Mouse (Mus musculus): ENCODE measurements at regions not wholly inside any gene's neighbourhood (a gene's known extent, or its start where the extent isn't known, plus 50 kb on each side); places are given as distances from the start of the nearest gene placed in this dataset.
A peak's percentile ranks its signal among the peaks of the same experiment; 100 is the strongest.

DNA sequence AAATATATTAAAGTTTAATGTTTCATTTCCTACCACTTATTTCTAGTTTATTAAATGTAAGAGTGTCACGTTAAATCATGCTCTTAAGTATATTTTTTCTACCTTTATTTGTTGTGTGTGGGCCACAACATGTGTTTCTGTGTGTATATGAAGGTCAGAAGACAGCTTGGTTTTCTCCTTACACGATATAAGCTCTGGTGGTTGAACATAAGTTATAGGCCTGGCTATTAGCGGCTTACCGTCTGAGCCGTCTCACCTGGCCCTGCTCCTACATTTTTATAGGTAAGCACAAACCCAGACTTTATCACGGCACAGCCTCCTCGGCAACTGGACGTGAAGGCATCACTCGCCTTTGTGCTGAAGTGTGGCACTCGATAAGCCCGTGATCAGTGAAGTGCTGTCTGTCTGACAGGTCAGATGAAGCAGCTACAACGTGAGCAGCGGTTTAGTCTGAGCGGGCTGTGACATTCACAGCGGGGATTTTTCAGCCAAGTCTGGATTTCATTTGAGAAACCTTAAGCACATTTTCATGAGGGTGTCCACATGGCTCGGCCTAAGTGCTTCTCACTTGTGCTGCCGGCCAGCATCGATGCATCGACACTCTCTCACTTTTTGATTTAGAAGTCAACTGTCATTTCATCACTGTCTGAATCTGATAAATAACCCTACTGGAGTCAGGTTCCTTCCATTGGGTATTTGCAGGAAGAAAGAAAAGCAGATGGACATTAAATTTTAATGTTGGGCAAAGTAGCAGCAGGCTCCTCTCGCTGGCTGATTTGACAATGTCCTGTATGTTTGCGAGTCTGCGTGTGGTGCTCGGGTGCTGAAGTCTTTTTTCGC, 950.0 kb downstream of the Adgrl3 start:
- WGBS = 32% methylated on average over 24 of the region's 24 CpGs
- Histone ChIP-seq H3K4me2 (replicated peaks; ENCODE audit: low read depth, low read length, severe bottlenecking) (peak overlapping the region; percentile 25), H3K27me3 (ENCODE audit: control insufficient read depth, insufficient read depth, low read length) (no peaks in the 10 kb centered on the region), H3K36me3 (ENCODE audit: control insufficient read depth, insufficient read depth, low read length) (no peaks in the 10 kb centered on the region), H3K4me3 (replicated peaks; ENCODE audit: low read length) (no peak overlapping the region), H3K27ac (replicated peaks; ENCODE audit: low read depth, low read length) (no peak overlapping the region), H3K9ac (ENCODE audit: low read depth, low read length, severe bottlenecking) (no peak overlapping the region), H3K9me3 (ENCODE audit: control insufficient read depth, low read length) (no peaks in the 10 kb centered on the region), H3K4me1 (ENCODE audit: control insufficient read depth, insufficient read depth, low read length) (peaks cover 7% of the 10 kb centered on the region; the same call in 1 of the 2 replicates)
- DNase-seq (ENCODE audit: low spot score) (no peak), ATAC-seq (ENCODE audit: low FRiP score, low read depth) (no peak)
- no peak for TF ChIP-seq POLR2A (IDR thresholded peaks at IDR 0.05; ENCODE audit: borderline replicate concordance, extremely low read depth, insufficient read depth, insufficient read length)

DNA sequence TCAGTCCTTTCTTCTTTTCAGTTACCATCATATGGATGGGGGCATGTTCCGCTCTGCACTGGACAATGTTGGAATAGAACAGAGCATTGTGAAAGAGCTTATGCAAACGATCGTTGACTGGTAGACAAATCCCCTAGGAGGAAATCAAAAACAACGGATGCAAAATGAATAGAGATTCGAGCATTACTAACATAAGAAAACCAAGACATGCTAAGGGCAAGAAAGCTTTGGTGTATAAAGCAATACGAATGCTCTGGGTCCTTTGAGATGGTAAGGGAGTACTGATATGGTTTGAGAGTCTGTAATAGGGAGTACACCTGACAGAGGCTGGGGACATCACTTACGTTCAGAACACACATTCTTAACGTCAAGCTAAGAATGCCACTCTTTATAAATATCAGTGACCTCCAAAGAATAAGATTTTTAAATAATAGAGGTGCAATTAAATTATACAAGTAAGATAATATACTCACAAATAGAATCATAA, 950.6 kb downstream of the Adgrl3 start:
- no peak overlapping the region for H3K27ac ChIP-seq (replicated peaks; ENCODE audit: low read depth, low read length)
- H3K9ac ChIP-seq (ENCODE audit: low read depth, low read length, severe bottlenecking) = no peak overlapping the region
- H3K36me3 ChIP-seq (ENCODE audit: control insufficient read depth, insufficient read depth, low read length) = no peaks in the 10 kb centered on the region
- 78% methylated on average over 8 of the region's 8 CpGs for WGBS
- no peak overlapping the region for H3K4me3 ChIP-seq (replicated peaks; ENCODE audit: low read length)
- H3K9me3 ChIP-seq (ENCODE audit: control insufficient read depth, low read length) = no peaks in the 10 kb centered on the region
- H3K4me1 ChIP-seq (ENCODE audit: control insufficient read depth, insufficient read depth, low read length) = peaks cover 7% of the 10 kb centered on the region; the same call in 1 of the 2 replicates
- 0 out of 2 replicates have a peak overlapping the region, but pooled peaks have one; percentile 25 for H3K4me2 ChIP-seq (replicated peaks; ENCODE audit: low read depth, low read length, severe bottlenecking)
- DNase-seq (ENCODE audit: low spot score) (no peak), ATAC-seq (ENCODE audit: low FRiP score, low read depth) (no peak)
- no peak for TF ChIP-seq POLR2A (IDR thresholded peaks at IDR 0.05; ENCODE audit: borderline replicate concordance, extremely low read depth, insufficient read depth, insufficient read length)
- no peaks in the 10 kb centered on the region for H3K27me3 ChIP-seq (ENCODE audit: control insufficient read depth, insufficient read depth, low read length)

DNA sequence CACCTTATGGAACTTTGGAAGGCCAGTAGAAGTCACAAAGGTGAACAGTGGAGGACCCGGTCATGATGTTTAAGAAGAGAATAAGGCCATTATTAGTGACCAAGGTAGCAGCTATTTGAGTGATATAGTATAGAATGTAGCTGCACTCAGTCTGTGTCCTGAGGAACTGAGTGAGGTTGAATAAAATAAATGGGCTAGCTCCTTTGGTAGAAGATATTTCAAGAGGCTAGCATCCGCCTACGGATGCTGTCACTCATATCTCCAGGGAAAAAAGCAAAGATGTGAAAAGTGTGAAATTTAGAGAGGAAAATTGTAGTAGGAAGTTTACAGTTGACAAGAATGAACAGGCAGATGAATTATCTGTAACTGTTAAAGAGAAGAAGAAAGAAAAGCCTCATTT, 956.6 kb downstream of the Adgrl3 start:
- Histone ChIP-seq H3K4me2 (replicated peaks; ENCODE audit: low read depth, low read length, severe bottlenecking) (no peak overlapping the region), H3K36me3 (ENCODE audit: control insufficient read depth, insufficient read depth, low read length) (no peaks in the 10 kb centered on the region), H3K27ac (replicated peaks; ENCODE audit: low read depth, low read length) (no peak overlapping the region), H3K4me3 (replicated peaks; ENCODE audit: low read length) (no peak overlapping the region), H3K9ac (ENCODE audit: low read depth, low read length, severe bottlenecking) (no peak overlapping the region), H3K27me3 (ENCODE audit: control insufficient read depth, insufficient read depth, low read length) (no peaks in the 10 kb centered on the region), H3K9me3 (ENCODE audit: control insufficient read depth, low read length) (no peaks in the 10 kb centered on the region), H3K4me1 (ENCODE audit: control insufficient read depth, insufficient read depth, low read length) (no peaks in the 10 kb centered on the region)
- no peak for ATAC-seq (ENCODE audit: low FRiP score, low read depth)
- WGBS = 90% methylated on average over 3 of the region's 3 CpGs
- TF ChIP-seq POLR2A (IDR thresholded peaks at IDR 0.05; ENCODE audit: borderline replicate concordance, extremely low read depth, insufficient read depth, insufficient read length) = no peak
- no peak for DNase-seq (ENCODE audit: low spot score)

DNA sequence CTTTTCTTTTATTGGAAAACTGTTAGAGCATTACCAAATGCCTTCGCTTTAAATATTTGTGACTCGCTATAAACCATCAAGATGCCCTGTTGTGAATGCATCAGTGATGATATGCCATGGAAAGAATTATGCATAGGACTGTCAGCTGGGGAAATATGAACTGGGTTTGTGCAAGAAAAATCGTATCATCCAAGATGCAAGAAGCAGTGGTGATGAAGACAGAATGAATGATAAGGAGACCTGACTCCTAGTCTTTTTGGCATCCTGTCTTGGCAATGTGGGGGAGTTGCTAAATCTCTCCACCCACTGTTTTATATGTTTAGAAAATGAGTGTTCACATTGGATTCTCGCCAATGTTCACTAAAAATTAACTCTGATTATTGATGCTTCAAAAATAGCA, 963.4 kb downstream of the Adgrl3 start:
- Histone ChIP-seq H3K9me3 (ENCODE audit: control insufficient read depth, low read length) (no peaks in the 10 kb centered on the region), H3K4me3 (replicated peaks; ENCODE audit: low read length) (no peak overlapping the region), H3K27me3 (ENCODE audit: control insufficient read depth, insufficient read depth, low read length) (no peaks in the 10 kb centered on the region), H3K27ac (replicated peaks; ENCODE audit: low read depth, low read length) (no peak overlapping the region), H3K9ac (ENCODE audit: low read depth, low read length, severe bottlenecking) (no peak overlapping the region), H3K36me3 (ENCODE audit: control insufficient read depth, insufficient read depth, low read length) (no peaks in the 10 kb centered on the region), H3K4me1 (ENCODE audit: control insufficient read depth, insufficient read depth, low read length) (no peaks in the 10 kb centered on the region), H3K4me2 (replicated peaks; ENCODE audit: low read depth, low read length, severe bottlenecking) (no peak overlapping the region)
- ATAC-seq (ENCODE audit: low FRiP score, low read depth) (no peak), DNase-seq (ENCODE audit: low spot score) (no peak)
- TF ChIP-seq POLR2A (IDR thresholded peaks at IDR 0.05; ENCODE audit: borderline replicate concordance, extremely low read depth, insufficient read depth, insufficient read length) = no peak
- WGBS = 78% methylated on average over 4 of the region's 4 CpGs

DNA sequence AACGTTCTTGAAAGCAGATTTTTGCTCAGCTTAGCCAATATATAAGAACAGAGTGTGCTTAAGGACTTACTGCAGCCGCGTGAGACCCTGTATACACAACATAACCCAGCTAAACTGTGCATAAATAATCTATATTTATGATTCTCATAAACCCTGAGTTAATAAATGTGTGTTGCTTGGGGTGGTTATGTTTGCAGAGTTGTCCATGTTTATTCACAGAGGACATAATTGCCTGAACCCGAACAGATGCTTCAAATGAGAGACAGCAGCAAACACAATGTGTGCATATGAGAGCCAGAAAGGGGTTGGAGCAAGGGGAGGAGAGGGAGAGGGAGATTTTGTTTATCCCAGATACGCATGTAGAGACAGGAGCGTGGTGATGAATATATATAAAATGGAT, 968.1 kb downstream of the Adgrl3 start:
- Histone ChIP-seq H3K4me1 (ENCODE audit: control insufficient read depth, insufficient read depth, low read length) (no peaks in the 10 kb centered on the region), H3K4me3 (replicated peaks; ENCODE audit: low read length) (no peak overlapping the region), H3K9ac (ENCODE audit: low read depth, low read length, severe bottlenecking) (no peak overlapping the region), H3K36me3 (ENCODE audit: control insufficient read depth, insufficient read depth, low read length) (no peaks in the 10 kb centered on the region), H3K9me3 (ENCODE audit: control insufficient read depth, low read length) (no peaks in the 10 kb centered on the region), H3K27me3 (ENCODE audit: control insufficient read depth, insufficient read depth, low read length) (no peaks in the 10 kb centered on the region), H3K27ac (replicated peaks; ENCODE audit: low read depth, low read length) (no peak overlapping the region), H3K4me2 (replicated peaks; ENCODE audit: low read depth, low read length, severe bottlenecking) (no peak overlapping the region)
- DNase-seq (ENCODE audit: low spot score) (no peak), ATAC-seq (ENCODE audit: low FRiP score, low read depth) (no peak)
- WGBS = 73% methylated on average over 6 of the region's 6 CpGs
- no peak for TF ChIP-seq POLR2A (IDR thresholded peaks at IDR 0.05; ENCODE audit: borderline replicate concordance, extremely low read depth, insufficient read depth, insufficient read length)

Measured in limb, embryonic 14.5 days (tissue).